Mouse (Mus musculus): Measurements from ENCODE around the gene Krtap4-6. TPM values are rescaled to one million over a fixed set of nuclear protein-coding genes. Genes with fewer than 3 reads are reported as not detected.
"Not testable (repeated sequence)": the region's sequence is repeated elsewhere in the genome, so short reads cannot be mapped to it uniquely, and the experiment has no call there.

Gene Krtap4-6
- polyA plus RNA-seq (2014; fragmentation: Nextera tagmentation; extraction: Ambion mirVana), result not detected in 2 replicates

- Histone ChIP-seq H3K27me3 (ENCODE audit: control insufficient read depth, insufficient read depth, low read length) (no peaks in the 10 kb centered on the region), H3K9me3 (ENCODE audit: control insufficient read depth, low read length) (no peaks in the 10 kb centered on the region), H3K4me2 (no peak within 1 kb of the TSS), H3K27ac (ENCODE audit: low read depth, low read length) (no peak within 1 kb of the TSS), H3K36me3 (ENCODE audit: control insufficient read depth, insufficient read depth, low read length) (no peaks in the 10 kb centered on the region), H3K4me3 (ENCODE audit: low read depth, low read length) (no peak within 1 kb of the TSS), H3K4me1 (ENCODE audit: control insufficient read depth, insufficient read depth, low read length) (no peaks in the 10 kb centered on the region), H3K9ac (ENCODE audit: low read length) (no peak within 1 kb of the TSS)
- DNase-seq (ENCODE audit: low spot score, missing footprints), result no peak
- ATAC-seq (ENCODE audit: low FRiP score), result no peak
Observed at GRCm38 (mm10) chr11:99665860-99666259, at the start of gene Krtap4-6. Gene Krtap4-6, minus strand, starts transcription at chr11:99665960.

GRCm38 (mm10) chr11:99690463-99690862, 24.7 kb upstream of the Krtap4-6 start, which contains the start of gene Gm14190:
Gene Gm14190, minus strand, starts transcription at chr11:99690740.
- no peaks in the 10 kb centered on the region for H3K27me3 ChIP-seq (ENCODE audit: control insufficient read depth, insufficient read depth, low read length)
- H3K36me3 ChIP-seq (ENCODE audit: control insufficient read depth, insufficient read depth, low read length), result no peaks in the 10 kb centered on the region
- DNase-seq (ENCODE audit: low spot score, missing footprints), result no peak
- ATAC-seq (ENCODE audit: low FRiP score), result no peak
- H3K9me3 ChIP-seq (ENCODE audit: control insufficient read depth, low read length), result no peaks in the 10 kb centered on the region
- no peak within 1 kb of the TSS for H3K9ac ChIP-seq (ENCODE audit: low read length)
- no peak within 1 kb of the TSS for H3K4me2 ChIP-seq
- H3K27ac ChIP-seq (ENCODE audit: low read depth, low read length), result no peak within 1 kb of the TSS
- H3K4me1 ChIP-seq (ENCODE audit: control insufficient read depth, insufficient read depth, low read length), result no peaks in the 10 kb centered on the region
- 74% methylated on average over 1 of the region's 1 CpGs for WGBS
- no peak within 1 kb of the TSS for H3K4me3 ChIP-seq (ENCODE audit: low read depth, low read length)

- H3K36me3 ChIP-seq (ENCODE audit: control insufficient read depth, insufficient read depth, low read length); H3K9ac ChIP-seq (ENCODE audit: low read length); DNase-seq (ENCODE audit: low spot score, missing footprints); ATAC-seq (ENCODE audit: low FRiP score); H3K4me1 ChIP-seq (ENCODE audit: control insufficient read depth, insufficient read depth, low read length); H3K9me3 ChIP-seq (ENCODE audit: control insufficient read depth, low read length); H3K27ac ChIP-seq (ENCODE audit: low read depth, low read length); H3K27me3 ChIP-seq (ENCODE audit: control insufficient read depth, insufficient read depth, low read length); H3K4me3 ChIP-seq (ENCODE audit: low read depth, low read length); H3K4me2 ChIP-seq: not testable (repeated sequence)
- WGBS, result 62% methylated on average over 1 of the region's 1 CpGs
Observed at GRCm38 (mm10) chr11:99685235-99685634, 19.5 kb upstream of the Krtap4-6 start.

- no peak overlapping the region for H3K4me3 ChIP-seq (ENCODE audit: low read depth, low read length)
- H3K9me3 ChIP-seq (ENCODE audit: control insufficient read depth, low read length), result no peaks in the 10 kb centered on the region
- no peak overlapping the region for H3K9ac ChIP-seq (ENCODE audit: low read length)
- H3K27ac ChIP-seq (ENCODE audit: low read depth, low read length), result no peak overlapping the region
- DNase-seq (ENCODE audit: low spot score, missing footprints) (no peak), ATAC-seq (ENCODE audit: low FRiP score) (no peak)
- no peaks in the 10 kb centered on the region for H3K27me3 ChIP-seq (ENCODE audit: control insufficient read depth, insufficient read depth, low read length)
- H3K36me3 ChIP-seq (ENCODE audit: control insufficient read depth, insufficient read depth, low read length), result no peaks in the 10 kb centered on the region
- no peaks in the 10 kb centered on the region for H3K4me1 ChIP-seq (ENCODE audit: control insufficient read depth, insufficient read depth, low read length)
- H3K4me2 ChIP-seq, result no peak overlapping the region
- 87% methylated on average over 2 of the region's 2 CpGs for WGBS
Observed at GRCm38 (mm10) chr11:99683481-99683880, 17.7 kb upstream of the Krtap4-6 start.

- Histone ChIP-seq H3K9me3 (ENCODE audit: control insufficient read depth, low read length) (no peaks in the 10 kb centered on the region), H3K4me1 (ENCODE audit: control insufficient read depth, insufficient read depth, low read length) (no peaks in the 10 kb centered on the region), H3K9ac (ENCODE audit: low read length) (no peak overlapping the region), H3K27me3 (ENCODE audit: control insufficient read depth, insufficient read depth, low read length) (no peaks in the 10 kb centered on the region), H3K4me3 (ENCODE audit: low read depth, low read length) (no peak overlapping the region), H3K36me3 (ENCODE audit: control insufficient read depth, insufficient read depth, low read length) (no peaks in the 10 kb centered on the region), H3K27ac (ENCODE audit: low read depth, low read length) (no peak overlapping the region), H3K4me2 (no peak overlapping the region)
- DNase-seq (ENCODE audit: low spot score, missing footprints) (no peak), ATAC-seq (ENCODE audit: low FRiP score) (no peak)
- whole genome bisulfite sequencing, result 88% methylated on average over 10 of the region's 10 CpGs
Observed at GRCm38 (mm10) chr11:99662802-99663201, 3.0 kb downstream of the Krtap4-6 start.

- Histone ChIP-seq H3K4me3 (ENCODE audit: low read depth, low read length) (no peak overlapping the region), H3K4me2 (no peak overlapping the region), H3K4me1 (ENCODE audit: control insufficient read depth, insufficient read depth, low read length) (no peaks in the 10 kb centered on the region), H3K27ac (ENCODE audit: low read depth, low read length) (no peak overlapping the region), H3K36me3 (ENCODE audit: control insufficient read depth, insufficient read depth, low read length) (no peaks in the 10 kb centered on the region), H3K9ac (ENCODE audit: low read length) (no peak overlapping the region), H3K9me3 (ENCODE audit: control insufficient read depth, low read length) (no peaks in the 10 kb centered on the region), H3K27me3 (ENCODE audit: control insufficient read depth, insufficient read depth, low read length) (no peaks in the 10 kb centered on the region)
- WGBS, result 92% methylated on average over 4 of the region's 4 CpGs
- DNase-seq (ENCODE audit: low spot score, missing footprints), result no peak
- no peak for ATAC-seq (ENCODE audit: low FRiP score)
Observed at GRCm38 (mm10) chr11:99659256-99659655, 6.5 kb downstream of the Krtap4-6 start.

GRCm38 (mm10) chr11:99658467-99659010, 7.2 kb downstream of the Krtap4-6 start, which contains the start of gene Gm11563:
Gene Gm11563, minus strand, starts transcription at chr11:99658960.
- H3K27ac ChIP-seq (ENCODE audit: low read depth, low read length); H3K4me3 ChIP-seq (ENCODE audit: low read depth, low read length); H3K9ac ChIP-seq (ENCODE audit: low read length); H3K4me2 ChIP-seq; H3K27me3 ChIP-seq (ENCODE audit: control insufficient read depth, insufficient read depth, low read length); H3K4me1 ChIP-seq (ENCODE audit: control insufficient read depth, insufficient read depth, low read length); ATAC-seq (ENCODE audit: low FRiP score); H3K36me3 ChIP-seq (ENCODE audit: control insufficient read depth, insufficient read depth, low read length); H3K9me3 ChIP-seq (ENCODE audit: control insufficient read depth, low read length); DNase-seq (ENCODE audit: low spot score, missing footprints): not testable (repeated sequence)
- WGBS, result 68% methylated on average over 10 of the region's 10 CpGs

GRCm38 (mm10) chr11:99657051-99657450, 8.7 kb downstream of the Krtap4-6 start:
- H3K4me1 ChIP-seq (ENCODE audit: control insufficient read depth, insufficient read depth, low read length), result no peaks in the 10 kb centered on the region
- 57% methylated on average over 5 of the region's 5 CpGs for WGBS
- no peak for DNase-seq (ENCODE audit: low spot score, missing footprints)
- H3K9me3 ChIP-seq (ENCODE audit: control insufficient read depth, low read length), result no peaks in the 10 kb centered on the region
- no peaks in the 10 kb centered on the region for H3K36me3 ChIP-seq (ENCODE audit: control insufficient read depth, insufficient read depth, low read length)
- H3K27ac ChIP-seq (ENCODE audit: low read depth, low read length), result no peak overlapping the region
- no peak overlapping the region for H3K9ac ChIP-seq (ENCODE audit: low read length)
- no peak overlapping the region for H3K4me3 ChIP-seq (ENCODE audit: low read depth, low read length)
- H3K4me2 ChIP-seq, result no peak overlapping the region
- H3K27me3 ChIP-seq (ENCODE audit: control insufficient read depth, insufficient read depth, low read length), result no peaks in the 10 kb centered on the region
- no peak for ATAC-seq (ENCODE audit: low FRiP score)

- H3K4me1 ChIP-seq (ENCODE audit: control insufficient read depth, insufficient read depth, low read length), result no peaks in the 10 kb centered on the region
- ATAC-seq (ENCODE audit: low FRiP score) (no peak), DNase-seq (ENCODE audit: low spot score, missing footprints) (no peak)
- no peak within 1 kb of the TSS for H3K27ac ChIP-seq (ENCODE audit: low read depth, low read length)
- no peak within 1 kb of the TSS for H3K4me3 ChIP-seq (ENCODE audit: low read depth, low read length)
- no peaks in the 10 kb centered on the region for H3K36me3 ChIP-seq (ENCODE audit: control insufficient read depth, insufficient read depth, low read length)
- H3K4me2 ChIP-seq, result no peak within 1 kb of the TSS
- no peaks in the 10 kb centered on the region for H3K27me3 ChIP-seq (ENCODE audit: control insufficient read depth, insufficient read depth, low read length)
- no peak within 1 kb of the TSS for H3K9ac ChIP-seq (ENCODE audit: low read length)
- H3K9me3 ChIP-seq (ENCODE audit: control insufficient read depth, low read length), result no peaks in the 10 kb centered on the region
- WGBS, result 81% methylated on average over 2 of the region's 2 CpGs
Observed at GRCm38 (mm10) chr11:99650136-99650535, 15.6 kb downstream of the Krtap4-6 start, which contains the start of gene Gm11555. Gene Gm11555, minus strand, starts transcription at chr11:99650236.

Data from midbrain, embryonic 11.5 days (tissue).